Mouse (Mus musculus) erythroid progenitor cell, adult 5-6 weeks (primary cell): ENCODE data around the gene Epha8. TPM values are rescaled to one million over a fixed set of nuclear protein-coding genes. Genes with fewer than 3 reads are reported as not detected.

ENCODE experiments used
- total RNA-seq, 2 experiments: library from RNA; stranded (forward) in 1 of 2; stranded (reverse) in 1 of 2; fragments of 150-400 nt in 1 of 2; fragments of 186-747, 209-891 nt in 1 of 2; gene quantifications; 2 replicates each; pipeline versions ENCODE4 v1.2.3 to v1.2.4; 2015 to 2017; ENCODE audit warnings: low replicate concordance in 2 of 2

Gene Epha8
- total RNA-seq, 2 experiments from 2014 or later, result not detected

Other genes with a start within 250 kb of the Epha8 start
- not detected in 2 replicates for gene Ephb2, start 120.8 kb downstream of the Epha8 start, total RNA-seq (2015; ENCODE audit: low replicate concordance)
- gene Ephb2, start 120.8 kb downstream of the Epha8 start, total RNA-seq (2017; ENCODE audit: low replicate concordance), result not detected in 2 replicates
- gene C1qb, start 70.6 kb downstream of the Epha8 start, total RNA-seq (2015; ENCODE audit: low replicate concordance), result 156 and 168 TPM in 2 replicates
- 46.1 and 49.5 TPM in 2 replicates for gene C1qb, start 70.6 kb downstream of the Epha8 start, total RNA-seq (2017; ENCODE audit: low replicate concordance)
- gene C1qc, start 63.8 kb downstream of the Epha8 start, total RNA-seq (2015; ENCODE audit: low replicate concordance), result 66.2 and 68.5 TPM in 2 replicates
- gene C1qc, start 63.8 kb downstream of the Epha8 start, total RNA-seq (2017; ENCODE audit: low replicate concordance), result 32.8 and 39.5 TPM in 2 replicates
- gene C1qa, start 58.0 kb downstream of the Epha8 start, total RNA-seq (2015; ENCODE audit: low replicate concordance), result 69.2 and 74.6 TPM in 2 replicates
- 35.7 and 58.5 TPM in 2 replicates for gene C1qa, start 58.0 kb downstream of the Epha8 start, total RNA-seq (2017; ENCODE audit: low replicate concordance)
- gene Zbtb40, start 92.0 kb upstream of the Epha8 start, total RNA-seq (2015; ENCODE audit: low replicate concordance), result 6.1 and 10.5 TPM in 2 replicates
- 2.3 and 6.2 TPM in 2 replicates for gene Zbtb40, start 92.0 kb upstream of the Epha8 start, total RNA-seq (2017; ENCODE audit: low replicate concordance)